Mouse (Mus musculus) midbrain, embryonic 10.5 days (tissue): ENCODE data around the gene Pde4c. TPM values are rescaled to one million over a fixed set of nuclear protein-coding genes. Genes with fewer than 3 reads are reported as not detected.

Experiments
- DNase-seq: peaks from one replicate; pipeline ENCODE4 v3.0.0-alpha.2; 2017; ENCODE audit warnings: low spot score
- H3K27ac ChIP-seq: fragments of 300-500 bp; sonication (generic); replicated peaks from 2 replicates; pipeline ENCODE4 v1.5.1; 2016; ENCODE audit warnings: mild to moderate bottlenecking
- H3K27me3 ChIP-seq: fragments of 300-500 bp; sonication (generic); 2 replicates; pipeline ENCODE4 v1.6.1; 2016; ENCODE audit warnings: low read depth, mild to moderate bottlenecking; ENCODE audit not compliant: poor library complexity, severe bottlenecking
- H3K36me3 ChIP-seq: fragments of 300-500 bp; sonication (generic); 2 replicates; pipeline ENCODE4 v1.6.1; 2016; ENCODE audit warnings: mild to moderate bottlenecking, moderate library complexity
- H3K4me1 ChIP-seq: fragments of 300-500 bp; sonication (generic); 2 replicates; pipeline ENCODE4 v1.6.1; 2016
- H3K4me3 ChIP-seq: fragments of 300-500 bp; sonication (generic); 2 replicates; pipeline ENCODE4 v1.5.1; 2016; ENCODE audit warnings: mild to moderate bottlenecking, moderate library complexity
- H3K9me3 ChIP-seq: fragments of 300-500 bp; sonication (generic); replicated peaks from 2 replicates; pipeline ENCODE4 v1.6.1; 2016; ENCODE audit warnings: mild to moderate bottlenecking
- WGBS: fragments of 180-500 bp; shearing (Covaris S2); methylation state at CpG from one replicate; pipeline ENCODE4 v1.1.7; 2016; 5-methylcytosine and 5-hydroxymethylcytosine counted together
- polyA plus RNA-seq: library from polyadenylated mRNA; unstranded; fragments of >200 nt; fragmentation: Nextera tagmentation; extraction: Ambion mirVana; gene quantifications from 2 replicates; pipeline ENCODE4 v1.2.1, GENCODE M21; 2016

The Pde4c gene
- polyA plus RNA-seq, 1 experiment from 2014 or later: 0.78 TPM

- Histone ChIP-seq H3K9me3 (no peaks in the 10 kb centered on the region), H3K4me1 (peaks cover 55% of the 10 kb centered on the region), H3K36me3 (peaks cover 23% of the 10 kb centered on the region), H3K4me3 (peak overlapping the region; percentile 98), H3K27ac (peak overlapping the region; percentile 99), H3K27me3 (peaks cover 15% of the 10 kb centered on the region)
- DNase-seq: peak; percentile 86
- under 1% methylated on average over 59 of the region's 59 CpGs for WGBS
Observed at GRCm38 (mm10) chr8:70699834-70700554, 23.5 kb upstream of the Pde4c start.

DNA sequence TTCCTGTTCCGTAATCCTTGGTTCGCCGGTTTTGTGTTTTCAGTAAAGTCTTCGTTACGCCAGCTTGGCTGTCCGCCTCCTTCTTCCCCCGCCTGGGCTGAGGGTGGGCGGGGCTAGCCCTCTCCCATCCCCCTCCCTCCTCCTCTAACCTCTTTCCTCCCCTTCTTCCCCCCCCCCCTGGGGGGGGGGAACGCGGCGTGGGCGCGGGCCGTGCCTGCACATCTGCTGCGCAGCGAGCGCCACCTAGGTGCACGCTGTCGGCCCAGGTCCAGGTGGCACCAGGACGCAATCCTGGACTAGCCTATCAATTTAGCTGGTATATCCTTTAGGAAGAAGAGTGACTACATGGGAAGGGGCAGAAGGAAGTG, 23.0 kb upstream of the Pde4c start:
- Histone ChIP-seq H3K27me3 (peaks cover 10% of the 10 kb centered on the region), H3K4me1 (peaks cover 49% of the 10 kb centered on the region), H3K4me3 (peak overlapping the region; percentile 98), H3K36me3 (peaks cover 23% of the 10 kb centered on the region), H3K9me3 (no peaks in the 10 kb centered on the region), H3K27ac (peak overlapping the region; percentile 99)
- under 1% methylated on average over 20 of the region's 20 CpGs for WGBS
- DNase-seq: peak; percentile 90

GRCm38 (mm10) chr8:70701048-70701981, 22.2 kb upstream of the Pde4c start:
- peaks cover 23% of the 10 kb centered on the region for H3K36me3 ChIP-seq
- H3K4me1 ChIP-seq: peaks cover 42% of the 10 kb centered on the region
- H3K27ac ChIP-seq: peak overlapping the region; percentile 99
- no peaks in the 10 kb centered on the region for H3K9me3 ChIP-seq
- 60% methylated on average over 10 of the region's 10 CpGs for WGBS
- H3K27me3 ChIP-seq: peaks cover 2% of the 10 kb centered on the region
- peak; percentile 34 for DNase-seq
- peak overlapping the region; percentile 98 for H3K4me3 ChIP-seq

DNA sequence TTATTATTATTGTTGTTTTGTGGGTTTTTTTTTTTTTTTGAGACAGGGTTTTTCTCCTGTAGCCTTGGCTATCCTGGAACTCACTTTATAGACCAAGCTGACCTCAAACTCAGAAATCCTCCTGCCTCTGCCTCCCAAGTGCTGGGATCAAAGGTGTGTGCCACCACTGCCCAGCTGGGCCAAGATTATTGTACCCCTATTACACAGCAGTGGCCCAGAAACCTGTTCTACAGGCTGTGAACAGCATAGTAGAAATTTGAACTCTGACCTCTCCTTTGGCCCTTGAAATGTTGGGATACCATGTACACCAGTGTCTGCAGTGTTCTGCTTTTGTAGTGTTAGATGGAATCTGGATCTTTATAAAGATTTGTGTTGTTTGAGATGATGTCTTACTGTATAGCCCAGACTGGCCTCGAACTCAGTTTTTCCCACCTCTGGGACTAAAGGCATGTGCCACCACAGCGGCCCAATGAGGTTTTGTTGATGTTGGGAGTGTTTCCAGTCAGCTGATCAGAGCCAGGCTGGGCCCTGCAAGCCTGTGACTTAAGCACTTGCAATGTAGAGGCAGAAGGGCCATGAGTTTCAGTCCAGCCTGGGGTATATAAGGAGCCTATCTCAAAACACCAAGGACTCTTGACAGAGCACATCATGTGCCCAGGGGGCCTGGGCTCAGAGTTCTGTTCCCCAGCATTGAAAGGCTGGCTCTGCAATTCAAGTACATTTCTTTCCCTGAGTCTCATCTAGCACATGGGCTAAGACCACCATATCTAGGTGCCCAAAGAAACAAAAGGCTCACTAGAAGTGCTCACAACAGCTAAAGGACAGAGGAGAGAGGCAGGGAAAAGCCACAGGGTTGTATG, 21.3 kb upstream of the Pde4c start:
- H3K4me1 ChIP-seq: peaks cover 33% of the 10 kb centered on the region
- DNase-seq: no peak
- H3K36me3 ChIP-seq: peaks cover 23% of the 10 kb centered on the region
- H3K9me3 ChIP-seq: no peaks in the 10 kb centered on the region
- peak overlapping the region; percentile 98; the same call in 1 of the 2 replicates for H3K4me3 ChIP-seq
- no peaks in the 10 kb centered on the region for H3K27me3 ChIP-seq
- no peak overlapping the region for H3K27ac ChIP-seq
- 82% methylated on average over 2 of the region's 2 CpGs for WGBS

DNA sequence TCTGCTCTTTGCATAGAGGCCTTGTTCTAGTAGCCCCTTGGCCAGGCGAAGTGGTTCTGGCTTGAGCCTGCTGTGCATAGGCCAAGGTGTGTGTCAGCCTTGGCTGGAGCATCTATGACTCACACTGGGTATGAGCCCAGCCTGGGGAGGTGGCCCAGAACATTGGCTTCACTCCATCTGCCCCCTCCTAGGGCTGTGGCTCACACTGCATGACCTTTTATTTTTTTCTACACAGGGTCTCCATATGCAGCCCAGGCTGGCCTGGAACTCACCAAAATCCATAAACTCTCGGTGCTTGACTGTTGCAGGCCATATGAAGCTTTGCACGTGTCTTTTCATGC, 20.7 kb upstream of the Pde4c start:
- Histone ChIP-seq H3K36me3 (peaks cover 23% of the 10 kb centered on the region), H3K9me3 (no peaks in the 10 kb centered on the region), H3K4me3 (no peak overlapping the region), H3K27me3 (no peaks in the 10 kb centered on the region), H3K4me1 (peaks cover 27% of the 10 kb centered on the region), H3K27ac (no peak overlapping the region)
- WGBS: 92% methylated on average over 3 of the region's 3 CpGs
- DNase-seq: no peak

DNA sequence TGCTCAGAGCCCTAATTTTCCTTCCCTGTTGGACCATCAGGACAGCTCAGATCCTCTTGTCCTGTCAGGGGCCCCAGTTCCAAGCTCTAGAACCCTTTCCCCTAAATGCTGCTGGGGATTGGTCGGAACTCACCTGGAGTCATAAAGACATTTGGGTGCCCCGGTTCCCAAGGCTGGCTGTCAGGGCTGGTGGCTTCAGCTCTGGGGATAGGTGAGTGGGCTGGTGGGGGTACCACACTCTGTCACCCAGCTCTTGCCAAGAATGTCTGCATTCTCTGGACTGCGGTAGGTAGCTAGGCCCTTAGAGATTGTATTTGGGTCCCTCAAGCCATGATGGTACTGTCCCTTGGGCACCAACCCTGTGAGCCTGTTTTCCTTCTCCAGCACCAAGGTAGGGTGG, 20.2 kb upstream of the Pde4c start, which contains the start of gene Iqcn:
Iqcn (plus strand) TSS at position 171 of the 400 bp plus-strand sequence.
- no peak for DNase-seq
- WGBS: 100% methylated on average over 3 of the region's 3 CpGs
- Histone ChIP-seq H3K9me3 (no peaks in the 10 kb centered on the region), H3K27me3 (no peaks in the 10 kb centered on the region), H3K27ac (no peak within 1 kb of the TSS), H3K4me1 (peaks cover 22% of the 10 kb centered on the region), H3K36me3 (peaks cover 23% of the 10 kb centered on the region), H3K4me3 (peak within 1 kb of the TSS; percentile 12; the same call in 1 of the 2 replicates)

DNA sequence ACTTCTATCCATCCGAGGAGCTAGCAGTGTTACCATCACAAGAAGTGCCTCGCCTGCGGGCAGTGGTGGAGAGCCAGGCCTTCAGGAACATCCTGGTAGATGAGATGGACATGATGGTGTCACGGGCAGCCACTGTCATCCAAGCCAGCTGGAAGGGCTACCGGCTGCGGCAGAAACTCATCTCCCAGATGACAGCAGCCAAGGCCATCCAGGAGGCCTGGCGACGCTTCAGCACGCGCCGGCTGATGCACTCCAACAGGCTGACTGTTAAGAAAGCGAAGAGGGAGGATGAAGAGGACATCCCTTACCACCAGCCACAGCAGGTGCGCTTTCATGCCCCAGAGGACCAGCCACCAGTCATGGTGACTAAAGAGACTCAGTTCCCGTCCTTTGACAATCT, 15.2 kb upstream of the Pde4c start:
- no peaks in the 10 kb centered on the region for H3K27me3 ChIP-seq
- peaks cover 8% of the 10 kb centered on the region; the same call in 1 of the 2 replicates for H3K36me3 ChIP-seq
- H3K4me1 ChIP-seq: peaks cover 5% of the 10 kb centered on the region; the same call in 1 of the 2 replicates
- no peaks in the 10 kb centered on the region for H3K9me3 ChIP-seq
- no peak overlapping the region for H3K4me3 ChIP-seq
- WGBS: 90% methylated on average over 14 of the region's 14 CpGs
- DNase-seq: no peak
- no peak overlapping the region for H3K27ac ChIP-seq

GRCm38 (mm10) chr8:70709794-70710193, 13.7 kb upstream of the Pde4c start:
- Histone ChIP-seq H3K4me3 (no peak overlapping the region), H3K36me3 (no peaks in the 10 kb centered on the region), H3K27me3 (no peaks in the 10 kb centered on the region), H3K9me3 (no peaks in the 10 kb centered on the region), H3K27ac (no peak overlapping the region), H3K4me1 (peaks cover 11% of the 10 kb centered on the region)
- no peak for DNase-seq
- WGBS: 94% methylated on average over 9 of the region's 9 CpGs

DNA sequence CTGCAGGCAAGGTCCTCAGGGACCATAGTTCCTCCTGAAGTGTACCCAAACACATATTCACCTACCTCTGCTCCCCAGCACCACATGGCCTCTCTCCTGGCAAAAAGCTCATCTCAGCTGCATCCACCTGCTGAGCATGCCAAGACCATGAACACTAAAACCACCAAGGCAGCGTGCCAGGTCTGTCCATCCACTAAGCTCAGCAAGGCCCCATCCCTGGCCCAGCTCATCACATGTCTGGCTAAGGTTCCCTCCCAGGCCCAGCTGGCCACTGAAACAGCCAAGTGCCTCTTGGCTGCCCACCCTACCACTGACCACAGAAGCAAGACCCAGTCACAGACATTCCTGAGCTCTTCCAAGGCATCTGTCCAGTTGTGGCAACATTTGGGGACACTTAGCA, 13.2 kb upstream of the Pde4c start:
- Histone ChIP-seq H3K27ac (no peak overlapping the region), H3K36me3 (no peaks in the 10 kb centered on the region)
- no peak for DNase-seq

GRCm38 (mm10) chr8:70711041-70711440, 12.5 kb upstream of the Pde4c start:
- DNase-seq: no peak
- H3K27me3 ChIP-seq: no peaks in the 10 kb centered on the region
- no peaks in the 10 kb centered on the region for H3K9me3 ChIP-seq
- H3K36me3 ChIP-seq: no peaks in the 10 kb centered on the region
- peaks cover 11% of the 10 kb centered on the region for H3K4me1 ChIP-seq
- H3K4me3 ChIP-seq: no peak overlapping the region
- 88% methylated on average over 11 of the region's 11 CpGs for WGBS
- H3K27ac ChIP-seq: no peak overlapping the region

More for the DNA sequence above, 13.2 kb upstream of the Pde4c start:
- Histone ChIP-seq H3K27me3 (no peaks in the 10 kb centered on the region), H3K4me3 (no peak overlapping the region), H3K4me1 (peaks cover 11% of the 10 kb centered on the region), H3K9me3 (no peaks in the 10 kb centered on the region)
- WGBS: 91% methylated on average over 1 of the region's 1 CpGs

GRCm38 (mm10) chr8:70713991-70714390, 9.5 kb upstream of the Pde4c start:
- 83% methylated on average over 7 of the region's 7 CpGs for WGBS

GRCm38 (mm10) chr8:70715086-70715485, 8.4 kb upstream of the Pde4c start:
- H3K27ac ChIP-seq: no peak overlapping the region
- no peaks in the 10 kb centered on the region for H3K36me3 ChIP-seq
- H3K27me3 ChIP-seq: peaks cover 20% of the 10 kb centered on the region
- H3K9me3 ChIP-seq: no peaks in the 10 kb centered on the region
- peaks cover 15% of the 10 kb centered on the region for H3K4me1 ChIP-seq
- WGBS: 83% methylated on average over 2 of the region's 2 CpGs
- DNase-seq: no peak
- no peak overlapping the region for H3K4me3 ChIP-seq

More at GRCm38 (mm10) chr8:70713991-70714390, 9.5 kb upstream of the Pde4c start:
- Histone ChIP-seq H3K9me3 (no peaks in the 10 kb centered on the region), H3K4me1 (peaks cover 15% of the 10 kb centered on the region), H3K27me3 (peaks cover 15% of the 10 kb centered on the region), H3K4me3 (no peak overlapping the region), H3K27ac (peak overlapping the region; percentile 47; the same call in 1 of the 2 replicates), H3K36me3 (no peaks in the 10 kb centered on the region)
- DNase-seq: no peak
